Mouse (Mus musculus) myocyte (in vitro differentiated cells): Measurements from ENCODE around the gene Cend1. TPM values are rescaled to one million over a fixed set of nuclear protein-coding genes. Genes with fewer than 3 reads are reported as not detected.
"Not testable (repeated sequence)": the region's sequence is repeated elsewhere in the genome, so short reads cannot be mapped to it uniquely, and the experiment has no call there.

Experiments
- H3K27me3 ChIP-seq: one replicate; pipeline ENCODE4 v1.6.1; 2011; ENCODE audit not compliant: control insufficient read depth, insufficient read depth, insufficient read length
- H3K36me3 ChIP-seq: one replicate; pipeline ENCODE4 v1.6.1; 2011; ENCODE audit not compliant: control insufficient read depth, insufficient read depth
- H3K4me2 ChIP-seq: one replicate; pipeline ENCODE4 v1.6.1; 2011; ENCODE audit warnings: low read depth, control low read depth
- H3K4me3 ChIP-seq: one replicate; pipeline ENCODE4 v1.5.1; 2011; ENCODE audit warnings: mild to moderate bottlenecking, control low read depth, moderate library complexity
- H3K79me2 ChIP-seq: one replicate; pipeline ENCODE4 v1.6.1; 2011; ENCODE audit not compliant: control insufficient read depth, insufficient read depth
- H3ac ChIP-seq: one replicate; pipeline ENCODE4 v1.6.1; 2011; ENCODE audit not compliant: control insufficient read depth, insufficient read length
- CEBPB ChIP-seq: IDR thresholded peaks from 2 replicates; pipeline ENCODE4 v1.6.1; 2011; ENCODE audit warnings: mild to moderate bottlenecking, moderate library complexity; ENCODE audit not compliant: poor library complexity, insufficient read depth, severe bottlenecking
- E2F4 ChIP-seq: IDR thresholded peaks from one replicate; pipeline ENCODE4 v1.6.1; 2011; ENCODE audit warnings: mild to moderate bottlenecking, control low read depth, moderate library complexity; ENCODE audit not compliant: insufficient read depth
- MAX ChIP-seq: IDR thresholded peaks from one replicate; pipeline ENCODE4 v1.6.1; 2011; ENCODE audit warnings: low read depth, mild to moderate bottlenecking, control low read depth
- MYOD1 ChIP-seq, 3 experiments: IDR thresholded peaks; one replicate each; pipeline ENCODE4 v1.6.1; 2011; ENCODE audit warnings: control low read depth in 2 of 3, low read depth in 2 of 3, mild to moderate bottlenecking in 2 of 3, moderate library complexity in 1 of 3; ENCODE audit not compliant: insufficient read length in 2 of 3, control insufficient read depth in 1 of 3
- MYOG ChIP-seq, 3 experiments: IDR thresholded peaks; one replicate each; pipeline ENCODE4 v1.6.1; 2011; ENCODE audit warnings: control low read depth in 2 of 3, low read depth in 2 of 3, mild to moderate bottlenecking in 2 of 3; ENCODE audit not compliant: insufficient read length in 2 of 3, control insufficient read depth in 1 of 3, insufficient read depth in 1 of 3
- POLR2A ChIP-seq: IDR thresholded peaks from one replicate; pipeline ENCODE4 v1.6.1; 2011; ENCODE audit warnings: low read depth, mild to moderate bottlenecking, control low read depth, moderate library complexity; ENCODE audit not compliant: insufficient read length
- POLR2AphosphoS2 ChIP-seq: IDR thresholded peaks from one replicate; pipeline ENCODE4 v1.6.1; 2011; ENCODE audit warnings: low read depth, control low read depth; ENCODE audit not compliant: insufficient read length
- REST ChIP-seq: IDR thresholded peaks from one replicate; pipeline ENCODE4 v1.6.1; 2011; ENCODE audit warnings: mild to moderate bottlenecking, control low read depth, moderate library complexity; ENCODE audit not compliant: insufficient read depth, insufficient read length
- SRF ChIP-seq: IDR thresholded peaks from one replicate; pipeline ENCODE4 v1.6.1; 2011; ENCODE audit warnings: low read depth; ENCODE audit not compliant: control insufficient read depth, insufficient read length
- TCF12 ChIP-seq: IDR thresholded peaks from one replicate; pipeline ENCODE4 v1.6.1; 2011; ENCODE audit warnings: mild to moderate bottlenecking, control low read depth; ENCODE audit not compliant: poor library complexity, insufficient read depth, severe bottlenecking
- TCF3 ChIP-seq: IDR thresholded peaks from one replicate; pipeline ENCODE4 v1.6.1; 2011; ENCODE audit warnings: low read depth, control low read depth; ENCODE audit not compliant: insufficient read length
- USF1 ChIP-seq: IDR thresholded peaks from one replicate; pipeline ENCODE4 v1.6.1; 2011; ENCODE audit warnings: low read depth, mild to moderate bottlenecking, control low read depth, moderate library complexity
- polyA plus RNA-seq: library from polyadenylated mRNA; unstranded; fragments of >200 nt; fragmentation: generic; extraction: Trizol; gene quantifications from one replicate; pipeline ENCODE4 v1.2.1, GENCODE M21; 2012; ENCODE audit warnings: missing spikeins

The Cend1 gene
- polyA plus RNA-seq, 1 experiment = 0.25 TPM

- H3K79me2 ChIP-seq = no peaks in the 10 kb centered on the region
- H3K36me3 ChIP-seq = peaks cover 9% of the 10 kb centered on the region
- no peaks in the 10 kb centered on the region for H3K27me3 ChIP-seq
- H3K4me2 ChIP-seq = peak within 1 kb of the TSS; percentile 71
- TF ChIP-seq MYOD1 (IDR thresholded peaks at IDR 0.05; ENCODE audit: control insufficient read depth in 1 of 3, insufficient read length in 2 of 3, low read depth in 2 of 3) = peak in 2 of 3 experiments; percentile 3 to 5
- no peak for TF ChIP-seq E2F4
- no peak for TF ChIP-seq TCF12
- TF ChIP-seq MYOG (IDR thresholded peaks at IDR 0.05; ENCODE audit: control insufficient read depth in 1 of 3, insufficient read depth in 1 of 3, insufficient read length in 2 of 3, low read depth in 2 of 3) = peak in 1 of 3 experiments; percentile 12
- TF ChIP-seq USF1 = no peak
- peak; percentile 74 for TF ChIP-seq POLR2A
- no peak for TF ChIP-seq CEBPB
- no peak for TF ChIP-seq TCF3
- TF ChIP-seq SRF = no peak
- peak; percentile 82 for TF ChIP-seq POLR2AphosphoS2
- no peak for TF ChIP-seq MAX
- no peak for TF ChIP-seq REST
- H3ac ChIP-seq = peak within 1 kb of the TSS; percentile 27
- H3K4me3 ChIP-seq = peak within 1 kb of the TSS; percentile 67
Measured at GRCm38 (mm10) chr7:141454967-141455551, 25.8 kb upstream of the Cend1 start, which contains the start of gene Pnpla2. Gene Pnpla2, plus strand, starts transcription at chr7:141455198.

GRCm38 (mm10) chr7:141453636-141454035 lies 24.3 kb upstream of the Cend1 start:
- no peak overlapping the region for H3ac ChIP-seq
- TF ChIP-seq MYOD1 (IDR thresholded peaks at IDR 0.05; ENCODE audit: control insufficient read depth in 1 of 3, insufficient read length in 2 of 3, low read depth in 2 of 3) (no peak), TCF12 (no peak), USF1 (no peak), CEBPB (no peak), SRF (no peak), POLR2AphosphoS2 (no peak), MAX (no peak)
- H3K36me3 ChIP-seq = peaks cover 17% of the 10 kb centered on the region
- H3K4me3 ChIP-seq = no peak overlapping the region
- peaks cover 7% of the 10 kb centered on the region for H3K79me2 ChIP-seq
- H3K4me2 ChIP-seq = no peak overlapping the region
- no peaks in the 10 kb centered on the region for H3K27me3 ChIP-seq

GRCm38 (mm10) chr7:141451928-141452327 lies 22.6 kb upstream of the Cend1 start:
- peaks cover 19% of the 10 kb centered on the region for H3K79me2 ChIP-seq
- H3ac ChIP-seq = no peak overlapping the region
- peaks cover 20% of the 10 kb centered on the region for H3K36me3 ChIP-seq
- no peak overlapping the region for H3K4me3 ChIP-seq
- no peak overlapping the region for H3K4me2 ChIP-seq
- TF ChIP-seq USF1 = no peak
- peak; percentile 82 for TF ChIP-seq POLR2AphosphoS2
- TF ChIP-seq POLR2A = peak; percentile 24
- H3K27me3 ChIP-seq = no peaks in the 10 kb centered on the region

- TF ChIP-seq SRF (peak; percentile 7), MYOG (IDR thresholded peaks at IDR 0.05; ENCODE audit: control insufficient read depth in 1 of 3, insufficient read depth in 1 of 3, insufficient read length in 2 of 3, low read depth in 2 of 3) (no peak), POLR2AphosphoS2 (peak; percentile 96), E2F4 (no peak), USF1 (peak; percentile 80), MAX (peak; percentile 63), POLR2A (peak; percentile 99), REST (peak; percentile 40), TCF3 (no peak), CEBPB (0 out of 2 replicates have a peak, but pooled peaks have one; percentile 5)
- Histone ChIP-seq H3K27me3 (no peaks in the 10 kb centered on the region), H3K4me3 (peak within 1 kb of the TSS; percentile 95), H3K36me3 (peaks cover 20% of the 10 kb centered on the region), H3ac (peak within 1 kb of the TSS; percentile 96), H3K4me2 (peak within 1 kb of the TSS; percentile 98), H3K79me2 (peaks cover 19% of the 10 kb centered on the region)
Measured at GRCm38 (mm10) chr7:141447110-141447991, 18.1 kb upstream of the Cend1 start, which contains the start of gene Rplp2. Gene Rplp2, plus strand, starts transcription at chr7:141447370.

GRCm38 (mm10) chr7:141446374-141446773 lies 17.1 kb upstream of the Cend1 start:
- peaks cover 14% of the 10 kb centered on the region for H3K36me3 ChIP-seq
- peak overlapping the region; percentile 69 for H3K4me2 ChIP-seq
- H3K4me3 ChIP-seq = peak overlapping the region; percentile 95
- not testable (repeated sequence) for H3K27me3 ChIP-seq, H3ac ChIP-seq
- peaks cover 19% of the 10 kb centered on the region for H3K79me2 ChIP-seq
